Mouse (Mus musculus) v-Abl transformed pro-B cells (cell line): ENCODE data around the gene Fam13c.

Source experiments
- in situ Hi-C, 2 experiments: fragments of 400-800 bp; cut with MboI; formaldehyde crosslinking; loops; one replicate each; pipeline ENCODE4 v1.15.1; 2025; ENCODE audit not compliant: unreplicated experiment in 2 of 2

Fam13c gene

DNA sequence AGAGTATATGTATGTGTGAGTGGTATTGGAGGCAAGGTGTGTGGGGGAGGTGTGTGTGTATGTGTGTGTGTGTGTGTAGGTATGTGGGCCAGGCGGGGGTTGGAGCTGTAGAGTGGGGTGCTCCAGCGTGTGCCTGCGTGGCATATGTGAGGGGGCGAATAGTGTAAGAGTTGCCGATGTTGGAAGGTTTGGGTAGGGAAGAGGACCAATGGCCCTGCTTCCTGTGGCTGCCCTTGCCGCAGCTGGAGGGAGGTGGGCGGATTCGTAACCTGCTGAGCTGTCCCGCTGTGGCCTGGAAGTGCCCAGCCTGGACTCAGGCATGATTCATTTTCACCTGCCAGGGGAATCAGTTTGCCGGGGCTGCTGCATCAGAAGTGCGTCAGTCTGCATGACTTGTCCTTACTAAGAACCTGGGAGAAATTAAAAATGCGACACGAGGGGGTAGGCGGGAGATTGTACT lies 79.4 kb downstream of the Fam13c start:
- in situ Hi-C loops = no loop called here

GRCm38 (mm10) chr10:70520143-70521131 lies 80.2 kb downstream of the Fam13c start:
- in situ Hi-C loops = no loop called here

- in situ Hi-C loops = no loop called here
These were observed 81.1 kb downstream of the Fam13c start for GRCm38 (mm10) chr10:70521379-70521778.

DNA sequence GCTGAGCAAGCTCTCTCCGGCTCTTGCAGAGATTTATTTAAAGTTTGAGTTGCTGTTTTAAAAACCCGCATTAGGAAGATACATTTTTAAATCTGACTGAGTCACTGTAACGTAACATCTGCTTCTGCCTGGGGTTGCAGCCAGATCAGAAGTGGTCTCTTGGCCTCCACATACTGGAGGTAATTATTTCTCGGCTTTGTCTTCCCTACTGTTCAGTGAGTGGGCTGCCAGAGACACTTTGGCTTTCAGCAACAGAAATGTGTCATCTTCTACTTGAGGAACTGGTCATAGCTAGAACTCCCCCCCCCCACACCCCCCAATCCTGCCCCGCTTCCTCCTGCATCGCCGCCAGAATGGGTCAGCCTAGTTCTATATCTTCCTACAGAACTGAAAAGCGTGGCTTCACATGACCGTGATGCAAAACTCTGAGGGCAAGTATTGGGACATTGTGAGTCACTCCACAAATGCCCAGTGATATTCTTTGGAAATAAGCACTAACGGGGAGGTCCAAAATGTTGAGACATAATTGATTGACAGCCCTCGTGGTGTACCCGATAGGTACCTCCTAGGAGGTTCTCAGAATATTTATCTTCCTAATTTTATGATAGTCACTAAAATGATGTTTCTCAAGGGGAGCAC lies 90.0 kb downstream of the Fam13c start:
- in situ Hi-C loops = no loop called here

GRCm38 (mm10) chr10:70532249-70532648 lies 92.0 kb downstream of the Fam13c start:
- in situ Hi-C loops = no loop called here

DNA sequence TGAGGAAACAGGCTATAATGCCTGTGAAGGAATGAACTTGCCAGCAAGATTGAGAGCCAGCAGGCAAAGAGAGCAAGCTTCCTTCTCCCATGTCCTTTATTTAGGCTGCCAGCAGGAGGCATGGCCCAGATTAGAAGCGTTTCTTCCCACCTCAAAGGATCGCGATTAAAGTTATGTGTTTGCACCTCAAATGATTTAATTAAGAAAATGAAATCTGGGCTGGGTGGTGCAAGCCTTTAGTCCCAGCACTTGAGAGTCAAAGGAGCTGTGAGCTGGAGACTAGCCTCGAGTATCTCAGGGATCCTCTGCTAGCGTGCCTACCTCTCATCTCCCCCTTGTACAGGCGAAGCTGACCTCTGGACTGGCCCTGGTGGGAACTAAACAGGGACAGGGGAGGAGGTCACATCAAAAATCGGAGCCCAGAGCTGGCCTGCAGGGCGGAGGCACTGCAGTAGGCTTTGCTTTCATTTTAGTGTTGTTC lies 93.1 kb downstream of the Fam13c start:
- in situ Hi-C loops = no loop called here

DNA sequence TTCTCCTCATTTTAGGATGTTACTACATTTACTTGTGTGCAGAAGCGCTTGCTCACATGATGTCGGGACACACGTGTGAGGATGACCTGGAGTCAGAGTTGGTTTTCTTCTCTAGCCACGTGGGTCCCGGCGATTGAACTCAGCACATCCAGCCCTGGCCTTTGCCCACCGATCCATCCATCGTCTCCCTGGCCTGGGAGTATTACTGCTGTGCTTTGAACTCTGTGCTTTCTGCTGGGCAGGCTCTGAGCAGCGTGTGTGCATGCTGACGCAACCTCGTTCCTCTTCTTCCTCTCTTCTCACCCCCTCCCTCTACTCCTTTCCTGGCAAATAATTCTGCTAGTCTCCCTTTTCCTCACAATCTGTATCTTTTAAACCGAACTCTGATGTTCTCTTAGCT lies 93.7 kb downstream of the Fam13c start:
- in situ Hi-C loops = no loop called here

DNA sequence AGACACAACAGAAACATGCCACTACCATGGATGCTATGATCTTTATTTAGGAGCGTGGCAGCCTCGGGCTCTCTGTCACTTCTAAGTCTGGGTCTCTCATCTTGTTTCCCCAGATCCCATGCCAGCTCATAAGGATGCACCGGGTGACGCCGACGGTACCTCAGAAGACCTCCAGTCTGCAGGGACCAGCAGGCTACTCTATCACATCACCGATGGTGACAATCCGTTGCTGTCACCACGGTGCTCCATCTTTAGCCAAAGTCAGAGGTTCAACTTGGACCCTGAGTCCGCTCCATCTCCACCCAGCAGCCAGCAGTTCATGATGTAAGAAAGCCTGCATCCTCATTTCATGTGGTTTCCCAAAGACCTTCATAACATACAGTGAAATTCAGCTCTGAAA lies 94.3 kb downstream of the Fam13c start:
- in situ Hi-C loops = no loop called here

DNA sequence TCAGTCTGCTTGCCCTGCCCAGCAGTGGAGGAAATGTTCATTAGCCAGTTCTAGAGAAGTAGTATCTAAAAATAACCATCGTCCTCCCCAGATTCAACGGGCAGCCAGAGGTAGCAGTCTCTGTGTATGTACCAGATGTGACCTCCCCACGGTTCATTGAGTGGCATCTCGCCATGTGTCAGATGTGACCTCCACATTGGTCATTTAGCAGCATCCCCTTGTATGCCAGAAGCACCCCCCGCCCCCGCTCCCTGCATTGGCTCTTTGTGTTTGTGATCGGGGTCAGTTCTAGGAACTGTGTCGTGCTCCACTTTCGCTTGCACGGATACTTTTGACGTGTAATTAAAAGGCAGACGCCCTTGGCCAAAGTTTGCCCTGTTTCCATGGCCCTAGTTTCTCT lies 95.1 kb downstream of the Fam13c start:
- in situ Hi-C loops = no loop called here

DNA sequence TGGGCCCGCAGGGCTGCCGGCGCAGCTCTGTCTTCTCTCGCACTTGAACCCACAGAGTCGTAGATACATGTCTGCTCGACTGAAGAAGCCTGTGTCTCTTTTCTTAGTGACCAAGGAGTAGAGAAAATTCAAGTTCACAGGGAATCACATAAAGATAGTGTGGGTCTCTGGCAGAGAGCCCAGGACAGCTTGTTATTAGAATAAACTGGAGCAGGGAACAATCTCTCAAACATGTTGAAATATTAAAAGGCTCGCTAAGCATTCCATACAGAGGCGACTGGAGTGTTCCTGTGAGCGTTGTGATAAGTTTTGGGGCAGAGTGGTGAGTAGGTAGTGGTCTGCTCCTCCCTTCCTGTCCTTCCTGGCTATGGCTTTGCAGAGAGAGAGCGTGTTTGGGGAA lies 97.4 kb downstream of the Fam13c start:
- in situ Hi-C loops = no loop called here

DNA sequence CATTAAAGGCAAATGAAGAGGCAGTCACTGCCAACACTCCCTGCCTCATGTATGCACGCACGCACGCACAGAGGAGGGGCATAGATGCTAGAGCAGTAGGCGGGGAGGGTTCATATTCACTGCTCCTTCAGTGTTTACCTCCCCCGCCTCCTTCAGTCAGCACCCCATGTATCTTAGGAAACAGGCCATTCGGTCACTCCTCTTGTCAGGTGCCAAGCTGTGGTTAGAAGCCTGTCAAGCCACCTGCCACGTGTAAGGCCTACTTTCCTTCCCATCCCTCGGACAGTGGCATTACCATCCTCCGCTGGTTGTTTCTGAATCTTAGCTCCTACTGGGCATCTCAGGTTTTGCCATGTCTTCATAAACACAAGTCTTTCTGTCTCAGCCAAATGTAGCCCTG lies 99.0 kb downstream of the Fam13c start:
- in situ Hi-C loops = no loop called here

DNA sequence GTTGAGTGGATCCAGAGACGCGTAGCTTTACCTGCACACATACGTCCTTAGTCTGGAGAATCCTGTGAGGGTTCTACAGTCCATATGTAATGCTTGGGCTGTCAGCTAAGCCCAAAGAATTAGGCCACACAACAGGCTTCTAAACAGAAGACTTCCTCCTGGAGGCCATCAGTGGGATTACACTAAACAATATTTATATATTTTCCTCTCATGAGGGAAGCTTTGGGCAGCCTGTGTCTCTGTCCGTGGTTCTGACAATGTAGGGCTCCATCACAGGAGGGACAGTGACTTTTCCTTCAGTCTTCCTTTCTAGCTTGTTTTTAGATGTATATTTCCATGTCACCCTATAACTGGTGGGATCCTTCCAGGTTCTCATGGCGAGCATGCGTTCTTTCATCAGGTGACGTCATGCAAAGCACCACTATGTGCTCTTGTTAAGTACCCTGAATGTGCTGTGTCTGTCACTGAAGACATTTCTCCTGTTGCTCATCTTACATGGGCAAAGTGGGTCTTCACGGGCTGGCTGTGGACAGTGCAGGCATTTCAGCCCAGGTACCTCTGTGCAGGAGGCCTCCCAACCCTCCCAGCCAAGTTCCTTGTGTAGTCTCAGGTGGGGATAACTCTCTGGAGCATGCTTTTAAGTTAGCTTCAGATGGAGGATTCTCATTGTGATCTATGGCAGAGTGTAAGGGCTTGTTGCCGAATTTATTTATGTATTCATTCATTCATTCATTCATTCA lies 100.3 kb downstream of the Fam13c start:
- in situ Hi-C loops = no loop called here

DNA sequence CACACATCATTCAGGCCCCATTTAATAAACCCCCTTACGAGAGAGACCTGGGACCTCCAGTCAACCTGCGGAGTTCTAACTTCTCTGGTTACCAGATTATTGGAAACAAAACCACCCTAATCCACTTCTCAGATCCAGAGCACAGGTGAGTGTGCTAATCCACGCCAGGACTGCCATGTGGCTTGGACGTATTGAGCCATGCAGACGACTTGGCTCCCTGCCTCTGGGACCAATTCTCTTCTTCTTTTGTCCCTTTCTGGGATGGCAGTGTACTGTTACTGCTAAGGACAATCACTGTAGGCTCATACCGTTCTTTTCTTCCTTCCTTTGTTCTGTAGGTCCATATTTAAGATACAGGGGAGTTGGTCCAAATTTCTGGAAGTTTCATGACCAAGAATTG lies 102.6 kb downstream of the Fam13c start:
- in situ Hi-C loops = no loop called here

- in situ Hi-C loops = loop anchor here (25.0 kb wide), 3 partner anchors 390 to 1165 kb away; partner anchors contain the start of gene Ank3 (in 1 of the 2)
These were observed 112.2 kb downstream of the Fam13c start for GRCm38 (mm10) chr10:70552531-70552930.

DNA sequence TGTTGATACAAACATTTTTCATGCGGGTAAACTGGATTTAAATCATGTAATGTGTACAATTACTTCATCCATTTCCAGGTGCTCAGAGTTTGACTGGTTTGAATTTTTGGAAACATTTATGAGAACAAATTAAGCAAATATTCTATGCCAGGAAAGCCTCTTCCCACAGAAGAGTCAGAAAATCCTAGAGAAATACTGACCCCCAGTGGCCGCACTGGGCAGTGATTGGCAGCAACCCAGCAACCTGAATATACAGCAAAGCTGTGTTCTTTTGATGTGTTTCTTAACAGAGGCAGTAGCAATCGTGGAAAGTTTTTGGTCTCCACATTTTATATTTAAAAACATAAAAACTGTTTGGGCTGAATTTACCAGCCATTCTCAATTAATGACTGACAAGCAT lies 123.4 kb downstream of the Fam13c start:
- in situ Hi-C loops = loop anchor here (10.0 to 25.0 kb wide), 5 partner anchors 401 to 1176 kb away; partner anchors contain the start of gene Ank3 (in 1 of the 2)

DNA sequence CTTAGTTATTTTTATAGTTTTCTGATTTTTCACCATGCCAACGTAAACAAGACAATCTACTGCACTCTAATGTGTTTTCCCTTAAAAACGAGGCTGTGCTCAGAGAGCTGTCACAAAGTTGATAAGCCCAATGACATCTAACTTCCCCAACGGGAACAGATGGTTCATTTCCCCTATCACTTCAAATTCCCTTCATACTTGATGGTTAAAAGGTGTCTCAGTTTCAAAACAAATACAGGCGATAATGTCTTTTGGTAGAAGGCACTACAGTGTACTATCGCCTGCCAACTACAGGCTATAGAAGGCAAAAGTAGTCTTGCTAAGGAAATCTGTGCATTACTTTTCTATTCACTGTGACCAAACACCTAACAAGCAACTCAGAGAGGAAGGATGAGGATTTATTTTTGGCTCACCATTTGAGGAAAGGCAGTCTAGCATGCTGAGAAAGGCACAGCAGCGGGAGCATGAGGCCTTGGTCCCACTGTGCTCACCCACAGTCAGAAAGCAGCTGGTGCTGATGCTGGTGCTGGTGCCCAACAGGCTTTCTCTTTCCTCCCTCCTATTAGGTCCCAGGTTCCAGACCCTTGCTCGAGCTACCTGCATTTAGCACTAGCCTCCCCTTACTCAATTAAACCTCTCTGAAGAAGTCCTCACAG lies 141.4 kb downstream of the Fam13c start:
- in situ Hi-C loops = no loop called here

- in situ Hi-C loops = no loop called here
These were observed 143.9 kb downstream of the Fam13c start for GRCm38 (mm10) chr10:70584171-70584570.

GRCm38 (mm10) chr10:70586876-70587405 lies 146.7 kb downstream of the Fam13c start:
- in situ Hi-C loops = no loop called here

DNA sequence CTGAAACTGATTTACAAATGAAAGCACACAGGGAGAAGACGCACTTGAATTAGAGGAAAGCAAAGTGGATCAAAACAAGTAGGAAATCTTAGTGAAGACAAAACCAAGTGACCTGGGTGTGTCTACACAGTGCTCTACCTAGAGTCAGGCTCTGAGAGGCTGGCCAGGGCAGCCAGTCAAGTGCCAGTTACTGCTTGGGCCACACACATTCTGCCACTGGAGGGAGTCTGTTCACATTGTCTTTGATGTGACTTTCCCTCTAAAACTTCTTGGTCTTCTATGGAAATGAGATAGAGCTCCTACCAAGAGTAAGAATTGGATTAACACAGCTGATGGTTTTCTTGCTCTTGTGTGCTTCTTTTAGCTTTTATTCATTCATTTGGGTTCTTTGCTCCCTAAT lies 153.7 kb downstream of the Fam13c start:
- in situ Hi-C loops = no loop called here

DNA sequence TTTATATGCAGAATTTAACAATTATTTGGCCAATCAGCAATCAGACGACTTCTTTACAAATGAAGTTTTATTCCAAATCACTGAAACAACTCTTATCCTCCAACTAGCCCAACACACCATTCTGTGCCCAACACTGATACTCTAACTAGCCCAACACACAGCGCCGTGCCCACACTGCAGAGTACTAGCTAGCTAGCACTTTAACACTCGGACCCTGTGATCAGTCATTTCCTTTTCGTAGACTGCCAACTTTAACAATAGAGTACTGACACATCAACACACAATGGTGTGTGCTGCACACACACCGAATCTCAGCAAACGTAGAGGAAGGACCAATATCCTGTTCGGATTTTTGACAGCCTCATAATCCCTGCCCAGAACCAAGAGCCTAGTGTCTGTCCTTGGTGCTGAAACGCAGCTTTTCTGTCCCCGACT lies 157.8 kb downstream of the Fam13c start:
- in situ Hi-C loops = no loop called here
